Mouse (Mus musculus): ENCODE measurements at regions not wholly inside any gene's neighbourhood (a gene's known extent, or its start where the extent isn't known, plus 50 kb on each side); places are given as distances from the start of the nearest gene placed in this dataset.

- DNase-seq: no peak
These were observed 271.7 kb downstream of the Rps6kc1 start for GRCm38 (mm10) chr1:190639846-190640245.

- DNase-seq: no peak
These were observed 276.6 kb downstream of the Rps6kc1 start for GRCm38 (mm10) chr1:190634935-190635334.

GRCm38 (mm10) chr1:190631641-190632040 is 279.9 kb downstream of the Rps6kc1 start:
- DNase-seq: no peak

- DNase-seq: no peak
These were observed 281.4 kb downstream of the Rps6kc1 start for GRCm38 (mm10) chr1:190630193-190630592.

- no peak for DNase-seq
These were observed 287.7 kb downstream of the Rps6kc1 start for GRCm38 (mm10) chr1:190623916-190624315.

GRCm38 (mm10) chr1:190600425-190600824 is 311.1 kb downstream of the Rps6kc1 start:
- DNase-seq: no peak

GRCm38 (mm10) chr1:190599622-190600021 is 311.9 kb downstream of the Rps6kc1 start:
- no peak for DNase-seq

GRCm38 (mm10) chr1:190596209-190596608 is 315.4 kb downstream of the Rps6kc1 start:
- DNase-seq: no peak

GRCm38 (mm10) chr1:190591621-190592020 is 319.9 kb downstream of the Rps6kc1 start:
- no peak for DNase-seq

GRCm38 (mm10) chr1:190589586-190589985 is 322.0 kb downstream of the Rps6kc1 start:
- DNase-seq: no peak

GRCm38 (mm10) chr1:190583272-190583671 is 328.3 kb downstream of the Rps6kc1 start:
- DNase-seq: no peak

- DNase-seq: no peak
These were observed 330.9 kb downstream of the Rps6kc1 start for GRCm38 (mm10) chr1:190580653-190581052.

GRCm38 (mm10) chr1:190570981-190571380 is 340.6 kb downstream of the Rps6kc1 start:
- no peak for DNase-seq

- no peak for DNase-seq
These were observed 341.0 kb downstream of the Rps6kc1 start for GRCm38 (mm10) chr1:190570563-190570962.

- no peak for DNase-seq
These were observed 344.8 kb downstream of the Rps6kc1 start for GRCm38 (mm10) chr1:190566744-190567143.

- peak; percentile 24 to 43 for DNase-seq
These were observed 348.6 kb downstream of the Rps6kc1 start for GRCm38 (mm10) chr1:190562865-190563457.

GRCm38 (mm10) chr1:190560086-190560485 is 351.5 kb downstream of the Rps6kc1 start:
- no peak for DNase-seq

- peak; percentile 12 to 23 for DNase-seq
These were observed 369.7 kb downstream of the Rps6kc1 start for GRCm38 (mm10) chr1:190541892-190542291.

- no peak for DNase-seq
These were observed 362.6 kb upstream of the Prox1 start for GRCm38 (mm10) chr1:190532879-190533676.

- no peak for DNase-seq
These were observed 360.7 kb upstream of the Prox1 start for GRCm38 (mm10) chr1:190531224-190531623.

- no peak for DNase-seq
These were observed 359.6 kb upstream of the Prox1 start for GRCm38 (mm10) chr1:190530079-190530478.

- no peak for DNase-seq
These were observed 357.1 kb upstream of the Prox1 start for GRCm38 (mm10) chr1:190527545-190528137.

GRCm38 (mm10) chr1:190526634-190527033 is 356.1 kb upstream of the Prox1 start:
- DNase-seq: no peak

- DNase-seq: peak in 1 of 2 experiments; percentile 21
These were observed 355.5 kb upstream of the Prox1 start for GRCm38 (mm10) chr1:190526046-190526445.

Measured in kidney, postnatal 4 days (tissue).